Mouse (Mus musculus) kidney, embryonic 16.5 days (tissue): ENCODE measurements around the gene Edf1. TPM values are rescaled to one million over a fixed set of nuclear protein-coding genes. Genes with fewer than 3 reads are reported as not detected.

ENCODE experiments used
- ATAC-seq: fragments of 200-750 bp; cut with Nextera tagmentation; 2 replicates; pipeline ENCODE4 v1.8.0; 2017; ENCODE audit warnings: moderate TSS enrichment; ENCODE audit not compliant: low FRiP score, low TSS enrichment
- H3K27ac ChIP-seq: fragments of 300-500 bp; sonication (generic); 2 replicates; pipeline ENCODE4 v1.5.1; 2014; ENCODE audit warnings: low read length
- H3K27me3 ChIP-seq: fragments of 300-500 bp; sonication (generic); 2 replicates; pipeline ENCODE4 v1.6.1; 2014; ENCODE audit warnings: low read length, control low read depth, mixed read lengths; ENCODE audit not compliant: insufficient read depth
- H3K36me3 ChIP-seq: fragments of 300-500 bp; sonication (generic); 2 replicates; pipeline ENCODE4 v1.6.1; 2014; ENCODE audit warnings: low read length, control low read depth, mixed read lengths; ENCODE audit not compliant: insufficient read depth
- H3K4me1 ChIP-seq: fragments of 300-500 bp; sonication (generic); 2 replicates; pipeline ENCODE4 v1.6.1; 2014; ENCODE audit warnings: low read length, control low read depth, mixed read lengths; ENCODE audit not compliant: insufficient read depth
- H3K4me2 ChIP-seq: fragments of 300-500 bp; sonication (generic); replicated peaks from 2 replicates; pipeline ENCODE4 v1.6.1; 2014; ENCODE audit warnings: low read depth, low read length
- H3K4me3 ChIP-seq: fragments of 300-500 bp; sonication (generic); 2 replicates; pipeline ENCODE4 v1.5.1; 2014; ENCODE audit warnings: mild to moderate bottlenecking, low read length
- H3K9ac ChIP-seq: fragments of 300-500 bp; sonication (generic); replicated peaks from 2 replicates; pipeline ENCODE4 v1.6.1; 2014; ENCODE audit warnings: low read length
- H3K9me3 ChIP-seq: fragments of 300-500 bp; sonication (generic); 2 replicates; pipeline ENCODE4 v1.6.1; 2016; ENCODE audit warnings: low read length, control low read depth
- WGBS: fragments of 180-500 bp; shearing (Covaris S2); extraction: QIAGEN DNeasy Blood & Tissue Kit; methylation state at CpG from one replicate; pipeline ENCODE4 v1.1.7; 2014; 5-methylcytosine and 5-hydroxymethylcytosine counted together
- polyA plus RNA-seq: library from polyadenylated mRNA; unstranded; fragments of >200 nt; fragmentation: Nextera tagmentation; extraction: Ambion mirVana; gene quantifications from 2 replicates; pipeline ENCODE4 v1.2.1, GENCODE M21; 2015

Gene Edf1
- polyA plus RNA-seq, 1 experiment from 2014 or later, result 373 TPM

DNA sequence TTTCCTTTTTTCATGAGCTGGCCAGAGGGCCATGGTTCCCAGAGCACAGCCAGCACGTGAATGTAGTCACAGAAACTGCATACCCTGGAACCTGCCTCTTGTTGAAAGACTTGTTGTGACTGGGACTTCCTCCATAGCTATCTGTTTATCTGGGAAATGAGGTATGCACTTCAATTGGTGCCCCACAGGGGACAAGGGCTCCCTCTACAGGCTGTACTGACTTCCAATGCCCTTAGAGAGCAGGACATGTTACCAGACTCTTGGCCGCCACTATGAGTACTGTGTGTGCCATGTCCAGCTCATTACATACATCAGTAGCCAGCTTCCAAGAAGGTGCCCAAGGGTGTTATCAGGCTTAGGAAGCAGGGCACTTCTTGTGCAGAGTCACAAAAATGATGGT, 34.2 kb downstream of the Edf1 start:
- Histone ChIP-seq H3K27ac (no peak overlapping the region), H3K4me3 (no peak overlapping the region), H3K27me3 (no peaks in the 10 kb centered on the region), H3K9ac (no peak overlapping the region), H3K9me3 (no peaks in the 10 kb centered on the region), H3K36me3 (peaks cover 81% of the 10 kb centered on the region), H3K4me2 (no peak overlapping the region), H3K4me1 (no peaks in the 10 kb centered on the region)
- no peak for ATAC-seq
- WGBS, result 74% methylated on average over 2 of the region's 2 CpGs

DNA sequence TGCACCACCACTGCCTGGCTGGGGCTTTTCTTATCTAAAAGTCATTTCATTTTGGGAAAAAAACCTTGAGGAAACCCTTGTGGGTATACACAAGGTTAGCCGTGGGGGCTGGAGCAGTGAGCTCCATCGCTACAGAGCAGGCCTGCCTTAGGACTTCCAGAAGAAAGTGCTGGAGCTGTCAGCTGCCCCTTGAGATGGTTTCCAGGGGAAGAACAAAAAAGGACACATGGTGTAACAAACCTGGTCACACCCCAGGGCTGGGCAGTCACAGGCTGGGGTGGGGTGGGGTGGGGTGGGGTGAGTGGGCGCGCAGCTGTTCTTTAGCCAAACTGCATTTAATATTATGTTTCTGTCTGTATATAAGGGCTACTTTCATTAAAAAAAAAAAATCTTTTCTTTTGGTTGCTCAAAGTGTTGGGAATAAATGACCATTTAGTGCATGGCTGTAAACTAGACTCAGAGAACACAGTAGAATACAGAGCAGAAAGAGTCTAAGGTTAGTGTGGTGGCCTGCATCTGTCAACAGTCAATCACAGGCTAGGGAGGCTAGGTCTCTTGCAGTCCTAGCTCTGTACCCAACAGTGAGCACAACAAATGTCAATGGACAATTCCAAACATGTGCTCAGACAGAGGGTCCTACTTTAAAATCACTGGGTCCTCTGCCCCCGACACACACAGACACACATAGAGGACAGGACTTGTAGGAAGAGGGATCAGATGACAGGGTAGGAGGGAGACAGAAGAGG, 39.3 kb downstream of the Edf1 start:
- Histone ChIP-seq H3K9me3 (no peaks in the 10 kb centered on the region), H3K9ac (no peak overlapping the region), H3K27me3 (no peaks in the 10 kb centered on the region), H3K27ac (no peak overlapping the region), H3K4me1 (no peaks in the 10 kb centered on the region), H3K4me2 (no peak overlapping the region), H3K36me3 (peaks cover 89% of the 10 kb centered on the region), H3K4me3 (no peak overlapping the region)
- ATAC-seq, result no peak
- WGBS, result 94% methylated on average over 5 of the region's 5 CpGs

DNA sequence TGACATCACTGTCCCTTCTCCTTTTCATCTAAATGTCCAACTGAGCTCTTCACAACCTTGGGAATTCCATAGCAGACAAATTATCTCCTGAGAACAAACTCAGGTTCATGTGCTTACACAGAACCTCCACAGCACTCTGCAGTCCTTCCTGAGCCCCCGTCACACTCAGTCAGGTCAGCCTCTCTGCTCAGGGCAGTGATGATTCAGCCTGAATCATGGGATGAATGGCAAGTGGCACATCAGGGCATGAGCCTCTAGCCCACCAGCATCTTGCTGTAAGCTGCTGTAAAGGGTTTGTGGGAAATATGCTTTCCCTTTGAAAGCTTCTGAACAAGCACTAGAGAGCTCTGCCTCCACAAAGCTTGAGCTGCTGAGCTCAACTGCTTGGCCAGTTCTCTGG, 41.1 kb downstream of the Edf1 start:
- 95% methylated on average over 1 of the region's 1 CpGs for WGBS
- H3K27me3 ChIP-seq, result no peaks in the 10 kb centered on the region
- ATAC-seq, result no peak
- no peaks in the 10 kb centered on the region for H3K4me1 ChIP-seq
- H3K9me3 ChIP-seq, result no peaks in the 10 kb centered on the region
- H3K4me2 ChIP-seq, result no peak overlapping the region
- H3K9ac ChIP-seq, result no peak overlapping the region
- peaks cover 74% of the 10 kb centered on the region for H3K36me3 ChIP-seq
- H3K27ac ChIP-seq, result no peak overlapping the region
- no peak overlapping the region for H3K4me3 ChIP-seq

DNA sequence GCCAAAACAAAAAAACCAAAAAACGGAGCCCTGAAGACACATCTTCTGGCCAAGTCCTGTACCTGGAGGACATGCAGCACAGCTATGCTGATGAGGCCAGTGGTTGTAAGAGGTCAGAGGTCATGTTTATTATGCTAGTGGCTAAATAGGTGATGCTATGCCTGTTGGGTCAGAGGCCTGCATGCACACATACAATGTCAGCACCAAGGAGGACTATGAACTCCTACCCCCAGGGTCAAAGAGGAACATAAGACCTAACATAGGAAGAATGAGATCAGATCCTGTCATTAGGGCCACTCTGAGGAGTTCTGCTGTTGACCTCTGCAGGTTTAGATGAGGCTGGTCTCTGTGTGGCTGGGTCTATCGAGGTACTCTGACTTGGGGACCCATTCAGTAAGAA, 42.4 kb downstream of the Edf1 start:
- no peak overlapping the region for H3K4me3 ChIP-seq
- H3K9me3 ChIP-seq, result no peaks in the 10 kb centered on the region
- no peak overlapping the region for H3K9ac ChIP-seq
- no peak for ATAC-seq
- H3K27ac ChIP-seq, result no peak overlapping the region
- no peaks in the 10 kb centered on the region for H3K27me3 ChIP-seq
- H3K36me3 ChIP-seq, result peaks cover 73% of the 10 kb centered on the region
- H3K4me2 ChIP-seq, result no peak overlapping the region
- H3K4me1 ChIP-seq, result no peaks in the 10 kb centered on the region
- WGBS, result 91% methylated on average over 2 of the region's 2 CpGs

DNA sequence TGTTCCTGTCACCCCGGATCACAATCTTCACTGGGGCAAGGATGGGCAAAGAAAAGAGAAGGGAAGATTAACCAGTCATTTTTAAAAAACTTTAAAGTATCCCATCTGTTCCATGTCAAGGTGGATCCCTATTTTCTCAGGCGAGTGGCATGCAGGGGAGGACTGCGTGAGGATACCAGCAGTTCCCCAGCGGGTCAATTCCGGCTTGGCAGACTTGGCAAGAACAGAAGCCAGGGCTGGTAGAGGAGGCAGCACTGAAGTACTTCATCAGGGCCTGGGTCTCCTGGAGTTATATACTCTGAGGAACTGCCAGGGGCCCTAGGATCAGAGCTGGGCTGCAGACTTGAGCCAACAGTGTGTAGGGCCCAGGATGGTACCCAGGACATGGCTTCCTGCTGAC, 44.9 kb downstream of the Edf1 start:
- peaks cover 13% of the 10 kb centered on the region for H3K4me1 ChIP-seq
- no peak overlapping the region for H3K27ac ChIP-seq
- H3K9me3 ChIP-seq, result no peaks in the 10 kb centered on the region
- H3K4me2 ChIP-seq, result no peak overlapping the region
- no peaks in the 10 kb centered on the region for H3K27me3 ChIP-seq
- H3K36me3 ChIP-seq, result peaks cover 49% of the 10 kb centered on the region
- no peak overlapping the region for H3K4me3 ChIP-seq
- 94% methylated on average over 5 of the region's 5 CpGs for WGBS
- no peak overlapping the region for H3K9ac ChIP-seq
- no peak for ATAC-seq

DNA sequence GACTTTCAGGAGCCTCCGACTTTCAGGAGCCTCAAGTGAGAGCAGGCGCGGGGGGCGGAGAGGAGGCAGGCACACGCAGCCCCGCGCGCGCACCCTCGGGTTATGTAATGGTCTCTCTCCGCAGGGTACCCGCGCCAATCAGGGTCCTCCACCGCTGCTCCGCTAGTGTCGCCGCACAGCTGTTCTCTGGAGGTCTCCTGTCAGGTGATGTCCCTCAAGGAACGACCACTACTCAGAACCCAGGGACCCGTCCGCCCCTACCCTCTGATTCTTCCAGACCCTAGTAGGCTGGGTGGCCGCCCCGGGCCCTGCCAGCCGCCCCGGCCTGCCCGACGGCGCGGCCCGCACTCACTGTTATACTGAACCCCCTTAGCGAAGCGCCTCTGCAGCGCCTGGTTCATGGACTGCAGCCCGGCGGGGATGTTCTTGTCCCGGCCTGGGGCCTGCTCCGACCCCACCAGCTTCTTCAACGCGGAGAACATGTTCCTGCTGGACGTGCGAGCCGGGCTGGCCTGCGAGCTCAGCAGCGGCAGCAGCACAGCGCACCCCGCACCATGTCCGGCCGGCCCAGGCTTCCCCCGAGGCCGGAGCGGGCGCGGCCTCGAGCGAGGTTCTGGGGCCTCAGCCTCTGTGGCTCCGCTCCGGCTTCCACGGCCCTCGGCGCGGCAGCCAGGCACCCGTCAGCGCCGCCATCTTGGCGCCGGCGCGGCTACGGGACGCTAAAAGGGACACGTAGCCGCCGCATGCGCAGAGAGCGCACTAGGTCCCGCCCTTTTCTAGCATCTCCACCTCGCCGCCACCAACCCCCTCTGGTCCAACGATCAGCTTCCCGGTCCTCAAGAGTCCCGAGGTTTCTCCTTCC, 50.3 kb downstream of the Edf1 start, which contains the start of gene Rabl6:
Gene Rabl6 (minus strand): TSS at position 761 of the 862 bp plus-strand sequence.
- Histone ChIP-seq H3K27ac (peak within 1 kb of the TSS; percentile 95), H3K9me3 (no peaks in the 10 kb centered on the region), H3K4me1 (peaks cover 19% of the 10 kb centered on the region), H3K27me3 (no peaks in the 10 kb centered on the region), H3K4me3 (peak within 1 kb of the TSS; percentile 100), H3K9ac (peak within 1 kb of the TSS; percentile 90), H3K4me2 (peak within 1 kb of the TSS; percentile 75), H3K36me3 (peaks cover 6% of the 10 kb centered on the region; the same call in 1 of the 2 replicates)
- WGBS, result under 1% methylated on average over 80 of the region's 80 CpGs
- peak; percentile 91 for ATAC-seq

DNA sequence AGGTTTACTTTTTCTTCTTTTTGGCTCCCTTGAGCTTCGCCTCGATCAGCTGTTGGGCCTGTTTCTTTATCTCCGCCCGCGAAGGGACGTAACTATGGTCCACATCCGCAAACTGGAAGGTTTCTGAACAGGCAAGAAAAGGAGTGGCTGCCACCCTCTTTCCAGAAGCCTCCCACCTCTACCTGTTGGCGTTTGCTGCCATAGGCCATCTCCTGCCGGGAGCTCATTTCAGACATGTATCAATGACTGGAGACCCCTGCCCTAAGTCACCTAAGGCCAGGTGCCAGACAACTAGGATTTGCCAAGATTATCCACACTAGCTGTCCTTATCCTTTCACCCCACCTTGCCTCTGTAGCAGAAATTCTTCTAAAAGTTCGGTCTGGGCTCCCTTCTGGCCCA, 51.0 kb downstream of the Edf1 start:
- H3K36me3 ChIP-seq, result peaks cover 6% of the 10 kb centered on the region; the same call in 1 of the 2 replicates
- H3K9ac ChIP-seq, result peak overlapping the region; percentile 90
- peaks cover 19% of the 10 kb centered on the region for H3K4me1 ChIP-seq
- H3K4me2 ChIP-seq, result peak overlapping the region; percentile 75
- ATAC-seq, result peak; percentile 3; the same call in 1 of the 2 replicates
- H3K27ac ChIP-seq, result no peak overlapping the region
- H3K4me3 ChIP-seq, result peak overlapping the region; percentile 100
- H3K9me3 ChIP-seq, result no peaks in the 10 kb centered on the region
- WGBS, result 63% methylated on average over 10 of the region's 10 CpGs
- H3K27me3 ChIP-seq, result no peaks in the 10 kb centered on the region

Other genes starting within 250 kb of the Edf1 start
- gene Grin1, start 238.7 kb upstream of the Edf1 start, polyA plus RNA-seq, result 0.22 and 0.60 TPM in 2 replicates
- gene Man1b1, start 225.5 kb upstream of the Edf1 start, polyA plus RNA-seq, result 53.7 and 57.5 TPM in 2 replicates
- 32.8 and 33.2 TPM in 2 replicates for gene Dpp7, start 201.5 kb upstream of the Edf1 start, polyA plus RNA-seq
- gene Uap1l1, start 192.2 kb upstream of the Edf1 start, polyA plus RNA-seq, result 38.9 and 49.2 TPM in 2 replicates
- 39.3 and 41.2 TPM in 2 replicates for gene Sapcd2, start 185.5 kb upstream of the Edf1 start, polyA plus RNA-seq
- 5.5 and 6.4 TPM in 2 replicates for gene Entpd2, start 162.0 kb upstream of the Edf1 start, polyA plus RNA-seq
- 52.4 and 58.3 TPM in 2 replicates for gene Npdc1, start 158.5 kb upstream of the Edf1 start, polyA plus RNA-seq
- not detected in 2 replicates for gene Fut7, start 134.6 kb upstream of the Edf1 start, polyA plus RNA-seq
- 12.7 and 14.3 TPM in 2 replicates for gene Abca2, start 129.1 kb upstream of the Edf1 start, polyA plus RNA-seq
- 3.9 and 8.5 TPM in 2 replicates for gene Clic3, start 101.0 kb upstream of the Edf1 start, polyA plus RNA-seq
- 33.8 and 35.9 TPM in 2 replicates for gene Paxx, start 96.8 kb upstream of the Edf1 start, polyA plus RNA-seq
- gene Ptgds, start 87.8 kb upstream of the Edf1 start, polyA plus RNA-seq, result 1.8 and 4.7 TPM in 2 replicates
- not detected in 2 replicates for gene Lcn12, start 63.9 kb upstream of the Edf1 start, polyA plus RNA-seq
- gene Fbxw5, start 57.1 kb upstream of the Edf1 start, polyA plus RNA-seq, result 105 and 115 TPM in 2 replicates
- 9.5 and 9.6 TPM in 2 replicates for gene C8g, start 56.1 kb upstream of the Edf1 start, polyA plus RNA-seq
- 40.6 and 43.6 TPM in 2 replicates for gene Traf2, start 10.9 kb upstream of the Edf1 start, polyA plus RNA-seq
- gene Mamdc4, start 17.0 kb downstream of the Edf1 start, polyA plus RNA-seq, result 12.2 and 14.7 TPM in 2 replicates
- 193 and 206 TPM in 2 replicates for gene Phpt1, start 17.4 kb downstream of the Edf1 start, polyA plus RNA-seq
- gene Ajm1, start 23.9 kb downstream of the Edf1 start, polyA plus RNA-seq, result 0.18 and 0.22 TPM in 2 replicates
- 69.8 and 73.9 TPM in 2 replicates for gene Rabl6, start 50.7 kb downstream of the Edf1 start, polyA plus RNA-seq
- 0.27 and 0.33 TPM in 2 replicates for gene Ccdc183, start 59.8 kb downstream of the Edf1 start, polyA plus RNA-seq
- gene Tmem141, start 64.2 kb downstream of the Edf1 start, polyA plus RNA-seq, result 36.1 and 37.6 TPM in 2 replicates
- 2.6 and 3.2 TPM in 2 replicates for gene Fcna, start 70.2 kb downstream of the Edf1 start, polyA plus RNA-seq
- not detected in 2 replicates for gene Lcn8, start 95.3 kb downstream of the Edf1 start, polyA plus RNA-seq
- not detected in 2 replicates for gene Lcn5, start 100.1 kb downstream of the Edf1 start, polyA plus RNA-seq
- not detected in 2 replicates for gene Lcn6, start 118.9 kb downstream of the Edf1 start, polyA plus RNA-seq
- gene Lcn10, start 124.9 kb downstream of the Edf1 start, polyA plus RNA-seq, result not detected in 2 replicates
- 0.24 TPM in 1 of 2 replicates, not detected in the other for gene Obp2a, start 142.2 kb downstream of the Edf1 start, polyA plus RNA-seq
- 89.0 and 91.6 TPM in 2 replicates for gene Bmyc, start 148.9 kb downstream of the Edf1 start, polyA plus RNA-seq
- not detected in 2 replicates for gene Obp2b, start 179.2 kb downstream of the Edf1 start, polyA plus RNA-seq
- not detected in 2 replicates for gene Lcn3, start 207.7 kb downstream of the Edf1 start, polyA plus RNA-seq
- gene Lcn11, start 219.2 kb downstream of the Edf1 start, polyA plus RNA-seq, result not detected in 2 replicates
- gene Gm13539, start 224.4 kb downstream of the Edf1 start, polyA plus RNA-seq, result not detected in 2 replicates